Mouse (Mus musculus): ENCODE measurements at regions not wholly inside any gene's neighbourhood (a gene's known extent, or its start where the extent isn't known, plus 50 kb on each side); places are given as distances from the start of the nearest gene placed in this dataset.
"Not testable (repeated sequence)": the region's sequence is repeated elsewhere in the genome, so short reads cannot be mapped to it uniquely, and the experiment has no call there.

DNA sequence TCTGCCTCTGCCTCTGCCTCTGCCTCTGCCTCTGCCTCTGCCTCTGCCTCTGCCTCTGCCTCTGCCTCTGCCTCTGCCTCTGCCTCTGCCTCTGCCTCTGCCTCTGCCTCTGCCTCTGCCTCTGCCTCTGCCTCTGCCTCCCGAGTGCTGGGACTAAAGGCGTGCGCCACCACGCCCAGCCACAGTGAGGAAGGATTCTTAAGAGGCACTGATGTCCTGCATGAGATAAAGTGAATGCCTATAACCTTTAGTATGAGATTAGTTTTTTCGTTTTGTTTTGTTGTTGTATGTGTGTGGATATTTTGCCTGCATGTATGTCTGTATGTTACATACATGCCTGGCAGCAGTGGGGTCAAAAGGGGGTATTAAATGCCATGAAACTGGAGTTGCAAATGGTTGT is 63.2 kb downstream of the Hlx start:
- not testable (repeated sequence) for DNase-seq

DNA sequence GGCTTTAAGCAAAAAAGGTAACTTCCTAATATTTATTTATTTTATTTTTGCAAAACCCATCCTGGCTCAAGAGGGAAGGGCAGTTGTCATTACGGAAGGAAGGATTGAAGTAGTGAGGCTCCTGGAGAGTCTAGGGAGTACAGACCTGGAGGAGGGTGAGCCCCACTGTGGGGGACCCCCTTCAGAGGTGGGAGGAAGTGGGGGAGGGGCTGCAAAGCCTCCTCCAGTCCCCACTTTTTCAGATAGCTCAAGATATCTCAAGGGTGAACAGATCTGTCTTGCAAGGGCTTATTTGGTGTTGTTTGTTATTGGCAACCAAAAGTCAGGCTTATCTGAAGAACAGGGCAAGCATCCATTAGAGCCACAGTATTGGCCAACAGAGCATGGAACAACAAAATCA is 64.0 kb downstream of the Hlx start:
- DNase-seq, result no peak

DNA sequence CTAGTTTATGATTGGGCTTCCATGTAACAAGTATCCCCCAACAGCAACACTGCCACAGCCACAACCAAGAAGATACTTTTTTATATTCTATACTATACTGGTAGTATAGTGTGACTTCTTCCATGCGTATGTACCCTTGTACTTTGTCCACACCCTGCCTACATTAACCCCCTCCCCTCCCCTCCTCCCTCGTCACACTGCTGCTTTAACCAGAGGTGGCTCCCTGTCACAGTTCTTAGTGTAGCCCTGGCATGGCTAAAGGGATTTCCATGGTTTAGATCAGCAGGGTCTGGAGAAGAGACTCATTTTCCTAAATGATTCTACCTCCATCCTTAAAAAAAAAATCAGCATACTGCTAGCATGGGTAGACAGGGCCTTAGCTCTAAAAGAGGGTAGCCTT is 64.4 kb downstream of the Hlx start:
- DNase-seq, result no peak

DNA sequence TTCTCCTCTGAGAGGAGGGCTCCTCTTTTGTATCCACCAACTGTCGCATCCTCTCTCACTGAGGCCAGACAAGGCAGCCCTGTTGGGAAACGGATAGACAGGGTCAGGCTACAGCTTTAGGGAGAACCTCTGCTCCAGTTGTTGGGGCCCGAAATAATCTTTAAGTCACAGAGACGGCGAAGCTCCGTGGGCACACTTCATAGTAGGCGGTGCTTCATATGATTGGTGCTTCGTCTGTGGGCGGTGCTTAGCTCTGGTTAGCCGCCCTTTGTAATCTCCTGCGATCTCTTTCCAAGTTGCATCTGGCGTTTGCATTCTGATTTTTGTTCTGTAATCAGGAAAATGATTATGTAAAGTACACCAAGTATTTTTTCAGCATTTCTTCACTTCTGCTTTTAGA is 67.2 kb downstream of the Hlx start:
- no peak for DNase-seq

DNA sequence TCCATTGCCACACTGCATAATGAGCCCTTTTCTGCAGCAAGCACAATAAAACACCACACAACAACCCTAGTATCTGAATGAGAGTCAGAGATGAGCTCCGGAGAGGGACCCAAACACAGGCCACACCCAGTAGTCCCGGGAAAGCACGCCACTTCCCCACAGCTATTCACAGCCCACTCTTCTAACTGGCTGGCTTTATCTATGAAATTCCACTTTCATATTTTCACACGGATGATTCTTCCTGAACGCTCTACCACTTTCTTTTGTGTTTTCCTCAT is 68.4 kb downstream of the Hlx start:
- DNase-seq, result no peak

DNA sequence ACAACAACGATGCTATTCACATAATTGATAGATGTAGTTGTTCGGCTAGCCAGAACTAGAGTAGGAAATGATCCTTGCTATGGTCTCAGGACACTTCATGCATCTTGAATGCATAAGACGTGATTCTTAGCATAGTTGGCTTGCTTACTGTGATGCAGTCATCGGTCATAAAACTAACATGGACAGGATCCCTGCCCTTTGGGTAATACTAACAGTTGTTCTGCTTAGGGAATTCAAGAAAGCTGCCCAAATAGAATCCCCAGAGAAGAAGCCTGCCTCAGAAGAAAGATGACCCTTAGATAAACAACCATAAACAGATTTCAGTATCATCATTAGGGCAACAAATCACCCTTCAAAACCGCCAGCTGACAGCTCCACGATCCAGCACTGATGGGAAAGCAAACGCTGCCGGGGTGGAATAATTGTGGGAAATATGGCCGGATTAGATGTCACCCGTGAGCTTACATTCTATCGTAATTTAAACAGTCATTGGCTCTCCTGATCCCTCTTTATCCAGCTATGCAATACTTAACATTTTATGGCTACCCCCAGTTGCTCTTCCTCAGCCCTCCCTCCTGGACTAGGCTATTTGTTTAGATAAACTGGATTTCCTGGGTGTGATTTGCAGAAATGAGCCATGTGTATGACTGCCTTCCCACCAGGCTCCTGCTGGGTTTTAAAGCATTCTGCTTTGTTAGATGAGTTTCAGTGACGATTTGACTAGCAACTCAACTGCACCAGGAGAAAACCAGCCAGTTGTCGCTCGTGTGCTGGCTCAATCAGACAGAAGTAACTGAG is 68.9 kb downstream of the Hlx start:
- no peak for DNase-seq

DNA sequence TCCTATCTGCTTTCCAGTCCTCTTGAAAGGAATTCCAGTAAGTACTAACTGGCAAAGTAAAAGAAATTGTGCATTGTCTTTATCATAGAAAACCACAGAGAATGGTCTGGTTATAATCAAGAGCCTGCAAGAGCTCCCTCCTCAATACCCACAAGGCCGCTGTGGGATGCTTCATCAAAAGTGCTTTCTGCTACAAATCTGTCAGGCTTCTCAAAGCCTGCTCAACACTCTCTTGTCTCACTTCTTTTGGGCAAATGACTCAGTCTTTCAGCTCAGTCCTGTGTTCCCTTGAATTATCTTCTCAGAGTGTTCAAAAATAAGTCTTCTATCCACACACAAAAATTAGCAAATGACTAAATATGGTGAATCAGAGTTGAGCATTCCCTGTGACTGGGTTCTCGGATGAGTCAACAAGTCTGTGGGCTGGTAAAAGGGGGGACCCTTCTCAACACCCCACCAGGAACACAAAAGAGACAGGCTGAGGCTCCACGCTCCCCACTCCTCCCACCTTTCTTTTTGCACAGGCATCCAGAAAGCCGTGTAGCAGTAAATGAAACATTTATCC is 81.8 kb downstream of the Hlx start:
- no peak for DNase-seq

DNA sequence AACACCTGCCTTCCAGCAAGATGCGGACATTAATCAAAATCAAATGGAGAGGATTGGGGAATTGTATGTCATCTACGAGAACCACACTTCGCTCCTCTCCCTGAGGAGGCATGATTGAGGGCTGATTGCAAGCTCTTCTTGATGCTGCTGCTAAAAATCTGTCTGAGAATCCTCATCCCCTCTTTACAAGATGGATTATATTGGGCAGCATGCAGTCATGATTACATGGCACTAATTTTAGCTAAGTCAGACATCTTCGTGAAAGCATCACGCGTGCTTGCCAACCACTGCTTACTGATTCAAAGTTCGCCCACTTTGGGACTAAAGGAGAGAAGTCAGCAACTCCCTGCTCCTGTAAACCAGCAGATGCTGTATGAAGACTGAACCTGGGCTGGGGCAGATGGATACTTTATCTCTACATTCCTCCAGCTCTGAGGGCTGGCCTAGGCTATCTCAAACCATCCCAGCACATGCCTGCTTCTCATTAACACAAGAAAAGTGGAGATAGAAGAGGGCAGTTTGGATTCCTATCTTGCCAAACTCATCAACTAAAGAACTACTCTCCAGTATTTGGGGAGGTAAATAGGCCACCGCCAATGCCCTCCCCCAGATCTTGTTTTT is 84.4 kb downstream of the Hlx start:
- no peak for DNase-seq

DNA sequence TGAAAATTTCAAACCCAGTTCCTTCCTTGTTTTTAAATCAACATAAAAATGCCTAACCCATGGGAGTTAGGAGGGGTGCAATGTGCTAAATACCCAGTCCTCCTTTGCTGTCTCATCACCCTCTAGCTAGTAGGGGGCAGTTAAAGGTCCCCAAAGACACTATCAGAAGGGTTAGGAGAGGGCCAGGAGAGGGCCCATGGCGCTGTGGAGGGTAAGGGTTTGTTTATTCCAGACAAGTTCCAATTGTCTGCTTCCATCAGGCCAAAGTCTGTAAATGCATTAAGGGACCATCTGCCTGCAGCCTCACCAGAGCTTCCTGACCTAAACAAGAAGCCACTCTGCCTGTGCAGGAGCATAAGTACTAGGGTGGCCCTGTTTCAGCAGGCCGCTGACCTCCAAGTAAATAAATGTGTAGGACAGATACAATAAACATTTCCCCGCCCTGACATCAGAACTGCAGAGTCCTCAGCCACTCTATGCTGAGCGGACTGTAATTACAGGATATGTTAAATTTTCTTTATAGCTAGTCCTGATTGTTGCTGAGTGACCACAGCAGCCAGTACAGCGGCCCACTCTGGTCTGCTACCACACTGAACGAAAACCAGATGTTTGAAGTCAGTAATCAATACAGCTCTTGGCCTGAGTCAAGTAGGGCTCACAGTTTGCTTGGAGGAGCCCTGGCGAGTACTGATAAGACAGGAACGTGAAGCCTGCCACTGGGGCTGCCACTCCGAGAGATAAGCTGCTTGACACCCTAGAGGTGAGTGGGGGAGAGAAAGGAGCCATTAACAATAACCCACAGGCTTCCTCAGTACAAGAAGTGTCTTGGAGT is 87.4 kb downstream of the Hlx start:
- DNase-seq, result no peak

DNA sequence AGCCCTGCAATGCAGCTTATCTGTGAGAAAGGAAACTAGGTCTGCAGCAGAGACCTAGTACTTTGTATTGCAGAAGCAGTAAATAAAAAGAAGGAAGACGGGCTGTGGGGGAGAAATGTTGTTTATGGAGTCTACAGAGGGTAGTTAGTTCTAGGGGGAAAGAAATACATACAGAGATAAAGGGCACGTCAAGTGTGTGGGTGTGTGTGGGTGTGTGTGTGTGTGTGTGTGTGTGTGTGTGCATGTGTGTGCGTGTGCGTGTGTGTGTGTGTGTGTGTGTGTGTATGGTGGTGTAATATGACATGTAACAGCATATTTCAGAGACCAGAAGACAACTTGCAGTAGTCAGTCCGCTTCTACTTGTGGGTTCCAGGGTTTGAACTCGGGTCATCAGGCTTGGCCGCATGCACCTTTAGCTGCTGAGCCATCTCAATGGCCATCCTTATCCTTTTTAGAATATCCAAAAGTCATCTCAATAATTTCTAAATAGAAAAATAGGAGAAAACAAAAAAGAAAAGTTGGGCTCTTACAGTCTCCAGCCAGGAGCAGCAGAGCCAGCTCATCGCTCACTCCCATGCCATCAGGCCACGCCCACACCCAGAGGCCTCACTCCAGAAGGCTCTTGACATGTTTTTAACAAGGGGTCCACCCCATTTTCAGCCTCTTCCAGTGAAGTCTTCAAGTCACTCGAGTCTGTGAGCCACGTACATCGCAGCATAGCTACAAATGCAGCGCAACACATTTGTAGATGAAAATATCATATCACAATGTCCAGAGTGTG is 101.5 kb downstream of the Hlx start:
- DNase-seq, result no peak

DNA sequence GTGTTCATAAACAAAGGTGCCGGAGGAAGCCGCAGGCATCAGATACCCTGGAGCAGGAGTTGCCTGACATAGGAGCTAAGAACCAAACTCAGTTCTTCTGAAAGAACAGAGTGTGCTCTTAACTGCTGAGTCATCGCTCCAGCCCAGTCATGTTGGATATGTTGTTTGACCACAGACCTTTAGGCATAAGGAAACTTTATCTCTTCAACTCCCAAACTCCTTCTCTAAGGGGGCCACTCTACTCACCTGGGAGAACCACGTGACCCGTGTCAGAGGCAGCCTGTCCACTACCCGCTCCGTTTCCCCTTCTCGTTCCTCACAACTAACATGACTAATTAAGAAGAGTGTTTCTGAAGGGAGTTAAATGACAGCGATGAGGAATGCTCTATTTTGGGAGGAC is 103.2 kb downstream of the Hlx start:
- no peak for DNase-seq

DNA sequence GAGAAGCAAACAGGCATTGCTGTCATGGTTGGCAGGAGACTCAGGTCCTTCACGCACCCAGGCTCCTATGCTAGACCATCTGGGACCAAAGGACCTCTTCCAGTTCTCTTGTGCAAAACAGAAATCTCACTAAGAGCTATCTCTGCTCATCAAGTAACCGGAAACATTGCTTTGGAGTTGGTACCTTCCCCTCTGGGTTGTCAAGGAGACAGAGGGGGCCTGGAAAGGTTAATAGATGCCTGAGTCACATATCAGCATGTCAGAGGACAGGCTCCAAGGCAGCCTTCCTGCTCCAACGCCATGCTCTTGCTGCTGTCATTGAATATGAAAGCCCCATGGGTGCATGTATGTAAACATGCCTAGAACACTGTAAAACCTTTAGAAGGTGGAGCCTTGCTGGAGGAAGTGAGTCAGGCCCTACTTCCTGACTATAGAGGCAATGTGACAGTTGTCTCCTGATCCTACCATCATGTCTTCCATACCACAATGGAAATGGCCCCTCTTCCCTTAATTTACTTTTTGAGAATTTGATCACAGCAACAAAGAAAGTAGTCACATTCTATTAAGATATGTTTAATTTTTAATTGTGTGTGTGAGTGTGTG is 103.8 kb downstream of the Hlx start:
- DNase-seq, result no peak

DNA sequence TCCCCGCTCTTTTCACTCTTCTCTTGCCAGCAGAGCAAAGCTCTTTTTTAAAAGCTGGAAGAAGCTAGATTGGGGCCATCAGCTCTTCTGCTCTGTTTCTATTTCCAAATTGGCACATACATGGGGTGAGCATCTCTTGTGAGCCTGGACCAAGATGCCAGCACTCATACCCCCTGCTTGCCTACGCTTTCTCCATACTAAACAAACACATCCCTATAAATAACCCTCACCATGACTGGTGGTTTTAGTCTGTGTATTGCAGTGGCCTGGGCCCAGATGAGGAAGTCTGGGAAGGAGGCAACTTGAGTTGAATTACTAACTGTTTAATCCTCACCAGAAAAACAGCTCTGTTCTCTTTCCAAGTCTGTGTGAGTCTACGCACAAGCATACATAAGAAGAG is 110.0 kb downstream of the Hlx start:
- DNase-seq, result no peak

DNA sequence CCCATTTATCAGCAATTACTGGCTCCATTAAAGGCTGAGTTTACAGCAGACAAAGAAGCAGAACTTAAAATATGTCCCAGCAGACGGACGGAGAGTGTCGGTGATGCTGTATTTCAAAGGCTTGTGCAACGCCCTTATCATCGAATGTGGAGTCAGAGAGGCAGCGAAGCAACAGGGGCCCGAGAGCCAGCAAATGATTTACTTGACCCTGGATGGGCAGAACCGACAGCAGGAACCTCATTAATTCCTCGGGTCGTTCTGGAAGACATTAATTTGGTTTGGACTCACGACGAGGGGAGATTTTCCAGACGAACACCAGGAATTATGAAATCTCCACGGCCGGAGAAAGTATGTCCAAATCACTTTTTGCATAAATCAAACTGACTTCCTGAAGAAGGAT is 110.5 kb downstream of the Hlx start:
- no peak for DNase-seq

DNA sequence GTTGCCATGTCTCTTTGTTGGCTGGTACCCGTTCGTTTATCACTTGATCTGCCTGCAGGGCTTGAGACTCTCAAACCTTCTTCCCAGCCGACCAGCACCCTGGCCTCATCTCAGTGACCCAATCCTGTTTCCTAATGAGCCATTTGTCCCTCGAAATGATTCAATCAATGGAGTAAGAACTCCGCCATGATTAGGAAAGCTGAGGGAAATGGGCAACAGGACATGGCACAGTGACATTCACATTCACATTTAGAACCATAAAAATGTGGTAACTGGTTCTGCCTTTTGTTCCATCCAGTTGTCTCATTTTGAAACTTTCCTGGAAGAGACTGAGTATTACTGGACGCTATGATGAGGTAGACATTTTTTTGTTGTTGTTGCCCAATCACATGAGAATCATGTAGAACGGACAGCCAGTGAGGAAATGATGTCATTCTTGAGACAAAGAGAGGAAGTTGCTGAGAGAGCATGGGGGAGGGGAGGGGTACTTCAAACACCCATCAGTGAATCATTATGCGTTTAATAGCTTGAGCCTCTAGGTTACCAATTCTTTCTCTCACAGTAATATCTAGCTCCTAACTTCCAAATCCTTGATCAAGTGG is 114.5 kb downstream of the Hlx start:
- no peak for DNase-seq

DNA sequence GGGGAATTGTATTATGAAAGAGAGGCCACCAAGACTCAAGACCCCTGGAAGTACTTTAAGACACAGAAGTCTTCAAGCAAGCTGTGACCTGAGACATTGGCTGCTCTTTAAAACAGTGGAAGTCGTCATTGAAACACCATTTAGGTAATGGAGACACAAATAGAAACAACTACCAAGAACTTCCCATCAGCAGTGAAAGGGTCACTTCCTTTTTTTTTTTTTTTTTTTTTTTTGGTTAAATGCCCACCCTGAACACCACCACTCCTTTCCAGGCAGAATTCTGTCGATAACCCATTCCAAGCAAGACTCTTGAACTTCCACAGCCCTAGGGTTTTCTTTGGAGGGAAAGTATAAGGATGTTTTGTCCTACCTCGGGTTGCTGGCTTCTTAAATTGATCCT is 116.4 kb downstream of the Hlx start:
- no peak for DNase-seq

DNA sequence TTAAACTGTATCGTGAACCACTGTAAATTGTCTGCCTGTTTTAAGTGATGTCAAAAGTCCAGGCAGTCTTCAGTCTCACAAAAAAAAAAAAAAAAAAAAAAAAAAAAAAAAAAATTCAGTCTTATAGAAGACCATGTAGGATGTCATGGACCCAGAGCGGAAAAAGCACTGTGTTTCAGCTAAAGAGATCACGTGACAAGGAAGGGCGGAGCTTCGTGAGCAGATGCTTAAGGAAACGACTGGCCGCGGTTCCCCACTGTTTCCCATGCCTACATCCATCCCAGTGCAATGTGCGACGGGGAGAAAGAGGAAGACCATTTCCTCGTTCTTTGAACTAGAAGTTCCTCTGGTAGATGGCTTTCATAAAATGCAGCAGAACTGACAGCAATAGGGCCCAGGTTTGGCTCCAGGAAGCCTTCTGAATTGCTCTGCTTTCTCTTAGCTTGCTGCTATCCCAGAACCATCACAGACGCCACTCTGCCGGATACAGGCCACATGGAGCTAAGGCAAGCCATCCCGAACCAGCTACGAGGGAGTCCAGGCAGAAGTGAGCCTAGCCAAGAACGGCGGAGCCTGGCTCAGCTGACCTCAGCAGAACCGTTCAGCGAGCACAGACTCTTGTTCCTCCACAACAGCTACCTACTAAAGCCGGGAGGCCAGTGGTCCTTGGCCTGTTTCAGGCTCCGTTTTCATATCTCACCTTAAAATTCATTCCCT is 117.6 kb downstream of the Hlx start:
- no peak for DNase-seq

DNA sequence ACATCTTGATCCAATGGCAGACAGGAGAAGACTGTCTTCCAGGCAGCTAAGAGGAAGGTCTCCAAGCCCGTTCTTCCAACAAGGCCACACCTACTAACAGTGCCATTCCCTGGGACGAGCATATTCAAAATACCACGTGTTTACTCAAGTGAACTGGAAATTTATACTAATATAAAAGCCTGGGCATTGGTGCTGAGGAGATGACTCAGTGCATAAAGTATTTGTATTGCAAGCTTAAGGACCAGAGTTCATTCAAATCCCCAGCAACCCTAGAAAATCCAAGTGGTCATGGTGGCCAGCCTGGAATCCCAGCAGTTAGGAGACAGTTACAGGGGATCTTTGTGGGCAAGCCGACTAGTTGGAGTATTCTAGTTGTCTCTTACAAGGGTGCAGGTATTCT is 119.5 kb downstream of the Hlx start:
- no peak for DNase-seq

DNA sequence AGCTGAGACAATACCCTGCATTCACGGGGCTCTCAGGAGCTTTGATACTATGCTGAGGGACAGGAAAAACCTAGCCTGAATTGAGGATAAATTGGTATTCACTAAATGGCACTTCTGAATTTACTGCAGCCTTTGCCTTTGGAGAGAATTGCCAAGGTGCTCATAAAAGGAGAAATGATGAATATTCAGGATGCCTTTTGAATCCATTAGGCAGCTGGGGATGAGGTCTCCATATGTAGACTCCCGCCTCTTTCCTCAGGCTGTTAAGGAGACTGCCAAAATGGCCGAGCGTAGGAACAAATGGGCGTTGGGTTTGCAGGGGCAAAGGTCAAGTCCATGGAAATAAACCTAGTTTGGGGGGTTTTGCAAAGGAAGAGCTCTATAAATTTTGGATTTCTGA is 123.5 kb downstream of the Hlx start:
- no peak for DNase-seq

DNA sequence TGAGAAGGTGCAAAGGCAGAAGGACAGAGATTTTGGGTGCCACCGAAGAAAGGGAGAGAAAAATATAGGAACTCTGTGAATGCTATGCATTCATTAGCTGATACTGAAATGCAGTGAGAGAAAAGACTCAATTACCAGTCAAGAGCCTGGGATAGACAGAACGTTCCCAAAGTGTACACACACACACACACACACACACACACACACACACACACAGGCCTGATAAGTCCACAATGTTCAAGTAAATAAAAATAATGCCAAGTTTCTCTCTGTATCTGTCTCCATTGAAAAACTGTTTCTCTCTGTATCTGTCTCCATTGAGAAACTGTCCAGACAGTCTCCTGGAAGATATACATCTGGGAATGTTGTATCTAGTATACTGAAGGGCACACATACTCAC is 124.1 kb downstream of the Hlx start:
- no peak for DNase-seq

DNA sequence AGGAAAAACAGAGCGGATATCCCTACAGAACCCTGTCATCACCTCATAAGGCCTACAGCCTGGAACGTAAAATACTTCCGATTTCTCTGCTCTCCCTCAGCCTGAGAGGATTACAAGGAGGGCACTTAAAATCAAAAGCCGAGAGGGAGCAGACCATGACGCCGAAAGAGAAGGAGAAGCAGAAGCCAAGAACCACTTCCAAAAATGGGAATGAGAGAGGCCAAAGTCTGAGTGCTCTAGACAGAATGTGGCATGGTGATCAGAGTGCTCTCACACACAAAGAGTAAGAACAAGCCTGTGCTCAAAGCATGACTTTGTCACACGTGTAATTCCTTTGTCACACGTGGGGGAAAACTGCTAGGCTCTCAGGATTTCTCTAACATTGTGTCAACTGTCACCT is 125.9 kb downstream of the Hlx start:
- no peak for DNase-seq

DNA sequence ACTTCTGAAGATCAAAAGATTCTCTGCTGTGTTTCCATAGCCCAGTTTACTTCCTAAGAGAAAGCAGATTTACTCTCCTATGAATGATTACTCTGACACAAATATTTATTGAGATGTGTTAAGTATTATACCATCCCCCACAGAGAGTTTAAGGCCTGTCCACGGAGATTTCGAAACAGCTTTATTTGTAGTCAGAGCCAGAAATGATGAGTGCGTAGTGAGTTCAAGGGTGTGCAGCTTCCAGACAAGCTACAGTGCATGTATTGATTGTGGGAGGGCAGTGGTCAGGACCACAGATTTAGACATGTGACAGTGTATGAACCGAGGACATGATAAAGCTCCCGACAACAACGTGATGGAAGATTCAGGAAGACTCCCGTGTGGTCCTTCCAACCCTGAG is 126.8 kb downstream of the Hlx start:
- DNase-seq, result no peak

Measured in thymus, adult 18-20 months (tissue).